Mouse (Mus musculus): ENCODE results near the gene Lrrc34. TPM values are rescaled to one million over a fixed set of nuclear protein-coding genes. Genes with fewer than 3 reads are reported as not detected.

Gene Lrrc34
- polyA plus RNA-seq, 1 experiment from 2014 or later = 0.68 TPM

- peaks cover 6 to 8% of the 10 kb centered on the region in 2 experiments for H3K4me1 ChIP-seq (ENCODE audit: control insufficient read depth in 2 of 2, insufficient read depth in 2 of 2, low read length in 2 of 2)
- peak overlapping the region; percentile 54 for H3K9ac ChIP-seq (ENCODE audit: low read length)
Measured at GRCm38 (mm10) chr3:30650062-30650841, 2.6 kb upstream of the Lrrc34 start.

DNA sequence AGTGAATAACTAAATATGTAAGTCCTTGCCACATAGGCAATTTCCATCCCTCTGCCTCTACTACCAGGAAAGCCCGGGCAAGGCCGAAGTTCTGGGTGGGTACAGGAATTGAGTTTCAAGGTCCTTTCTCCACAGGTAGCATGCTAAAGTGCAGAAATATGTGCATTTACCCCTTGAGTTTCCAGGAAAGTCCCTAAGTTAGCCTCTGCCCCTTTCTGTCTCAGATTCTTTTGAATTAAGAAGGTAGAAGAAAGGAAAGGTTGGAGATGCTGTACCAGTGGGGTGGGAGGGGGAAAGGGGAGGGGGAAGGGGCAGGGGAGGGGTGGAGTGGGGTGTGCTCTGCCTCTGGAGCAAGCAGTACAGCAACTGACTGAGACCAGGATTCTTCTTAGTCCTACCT lies 797 bp upstream of the Lrrc34 start:
- Histone ChIP-seq H3K9ac (ENCODE audit: low read length) (no peak overlapping the region), H3K27me3 (ENCODE audit: control insufficient read depth, insufficient read depth, low read length) (peaks cover 27% of the 10 kb centered on the region), H3K9me3 (ENCODE audit: control insufficient read depth, low read length) (no peaks in the 10 kb centered on the region), H3K4me1 (ENCODE audit: control insufficient read depth in 2 of 2, insufficient read depth in 2 of 2, low read length in 2 of 2) (peaks cover 6 to 8% of the 10 kb centered on the region in 2 experiments), H3K27ac (replicated peaks in 1 of 2; ENCODE audit: control insufficient read depth in 1 of 2, insufficient read depth in 1 of 2, low read depth in 2 of 2, low read length in 2 of 2) (no peak overlapping the region), H3K36me3 (ENCODE audit: control insufficient read depth, insufficient read depth, low read length) (no peaks in the 10 kb centered on the region), H3K4me2 (ENCODE audit: low read length) (no peak overlapping the region), H3K4me3 (ENCODE audit: control insufficient read depth in 1 of 2, insufficient read depth in 1 of 2, low read depth in 1 of 2, low read length in 2 of 2) (no peak overlapping the region)
- WGBS = 85% methylated on average over 2 of the region's 2 CpGs
- no peak for ATAC-seq (ENCODE audit: insufficient number of reproducible peaks, insufficient read depth, low FRiP score, low read depth)

More at GRCm38 (mm10) chr3:30650062-30650841, 2.6 kb upstream of the Lrrc34 start:
- no peaks in the 10 kb centered on the region for H3K36me3 ChIP-seq (ENCODE audit: control insufficient read depth, insufficient read depth, low read length)
- under 1% methylated on average over 41 of the region's 41 CpGs for WGBS
- H3K4me2 ChIP-seq (ENCODE audit: low read length) = peak overlapping the region; percentile 97
- ATAC-seq (ENCODE audit: insufficient number of reproducible peaks, insufficient read depth, low FRiP score, low read depth) = no peak
- no peak overlapping the region for H3K27ac ChIP-seq (replicated peaks in 1 of 2; ENCODE audit: control insufficient read depth in 1 of 2, insufficient read depth in 1 of 2, low read depth in 2 of 2, low read length in 2 of 2)
- peak overlapping the region; percentile 47 to 50 for H3K4me3 ChIP-seq (ENCODE audit: control insufficient read depth in 1 of 2, insufficient read depth in 1 of 2, low read depth in 1 of 2, low read length in 2 of 2)
- peaks cover 28% of the 10 kb centered on the region for H3K27me3 ChIP-seq (ENCODE audit: control insufficient read depth, insufficient read depth, low read length)
- H3K9me3 ChIP-seq (ENCODE audit: control insufficient read depth, low read length) = no peaks in the 10 kb centered on the region

DNA sequence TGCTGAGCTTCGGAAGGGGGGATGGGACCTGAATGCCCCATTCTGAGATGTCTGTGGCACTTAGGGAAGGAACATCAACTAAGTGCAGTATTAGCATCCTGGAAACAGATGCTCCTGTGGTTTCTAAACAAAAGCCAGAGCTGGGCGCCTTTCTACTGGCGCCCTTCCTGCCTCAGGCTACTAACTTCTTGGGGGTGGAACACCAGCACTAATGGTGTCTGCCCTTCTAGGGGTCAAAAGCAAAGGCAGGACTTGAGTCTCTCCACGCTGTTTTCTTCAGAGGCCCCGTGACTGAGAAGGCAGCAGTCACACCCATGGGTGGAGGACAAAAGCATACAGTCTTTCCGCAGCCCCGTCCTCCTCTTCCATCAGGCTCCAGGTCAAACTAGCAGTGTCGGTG lies 908 bp downstream of the Lrrc34 start:
- WGBS = 50% methylated on average over 8 of the region's 8 CpGs
- ATAC-seq (ENCODE audit: insufficient number of reproducible peaks, insufficient read depth, low FRiP score, low read depth) = no peak

GRCm38 (mm10) chr3:30644207-30644606 lies 3.5 kb downstream of the Lrrc34 start, which contains the start of gene Lrriq4:
TSS of gene Lrriq4 (plus strand) at chr3:30644507.
- H3K9me3 ChIP-seq (ENCODE audit: control insufficient read depth, low read length) = no peaks in the 10 kb centered on the region
- H3K4me2 ChIP-seq (ENCODE audit: low read length) = no peak within 1 kb of the TSS
- no peaks in the 10 kb centered on the region for H3K36me3 ChIP-seq (ENCODE audit: control insufficient read depth, insufficient read depth, low read length)
- no peak for ATAC-seq (ENCODE audit: insufficient number of reproducible peaks, insufficient read depth, low FRiP score, low read depth)
- H3K9ac ChIP-seq (ENCODE audit: low read length) = no peak within 1 kb of the TSS
- no peak within 1 kb of the TSS for H3K27ac ChIP-seq (replicated peaks in 1 of 2; ENCODE audit: control insufficient read depth in 1 of 2, insufficient read depth in 1 of 2, low read depth in 2 of 2, low read length in 2 of 2)
- peaks cover 1% of the 10 kb centered on the region for H3K27me3 ChIP-seq (ENCODE audit: control insufficient read depth, insufficient read depth, low read length)
- WGBS = 64% methylated on average over 2 of the region's 2 CpGs
- peaks cover 0 to 8% of the 10 kb centered on the region in 2 experiments; a peak in 2 of 4 replicates for H3K4me1 ChIP-seq (ENCODE audit: control insufficient read depth in 2 of 2, insufficient read depth in 2 of 2, low read length in 2 of 2)
- no peak within 1 kb of the TSS for H3K4me3 ChIP-seq (ENCODE audit: control insufficient read depth in 1 of 2, insufficient read depth in 1 of 2, low read depth in 1 of 2, low read length in 2 of 2)

More for the DNA sequence above, 908 bp downstream of the Lrrc34 start:
- Histone ChIP-seq H3K27me3 (ENCODE audit: control insufficient read depth, insufficient read depth, low read length) (peaks cover 22% of the 10 kb centered on the region), H3K4me3 (ENCODE audit: control insufficient read depth in 1 of 2, insufficient read depth in 1 of 2, low read depth in 1 of 2, low read length in 2 of 2) (no peak overlapping the region), H3K9ac (ENCODE audit: low read length) (no peak overlapping the region), H3K9me3 (ENCODE audit: control insufficient read depth, low read length) (no peaks in the 10 kb centered on the region), H3K4me1 (ENCODE audit: control insufficient read depth in 2 of 2, insufficient read depth in 2 of 2, low read length in 2 of 2) (peaks cover 6 to 13% of the 10 kb centered on the region in 2 experiments), H3K27ac (replicated peaks in 1 of 2; ENCODE audit: control insufficient read depth in 1 of 2, insufficient read depth in 1 of 2, low read depth in 2 of 2, low read length in 2 of 2) (no peak overlapping the region), H3K36me3 (ENCODE audit: control insufficient read depth, insufficient read depth, low read length) (no peaks in the 10 kb centered on the region), H3K4me2 (ENCODE audit: low read length) (no peak overlapping the region)

DNA sequence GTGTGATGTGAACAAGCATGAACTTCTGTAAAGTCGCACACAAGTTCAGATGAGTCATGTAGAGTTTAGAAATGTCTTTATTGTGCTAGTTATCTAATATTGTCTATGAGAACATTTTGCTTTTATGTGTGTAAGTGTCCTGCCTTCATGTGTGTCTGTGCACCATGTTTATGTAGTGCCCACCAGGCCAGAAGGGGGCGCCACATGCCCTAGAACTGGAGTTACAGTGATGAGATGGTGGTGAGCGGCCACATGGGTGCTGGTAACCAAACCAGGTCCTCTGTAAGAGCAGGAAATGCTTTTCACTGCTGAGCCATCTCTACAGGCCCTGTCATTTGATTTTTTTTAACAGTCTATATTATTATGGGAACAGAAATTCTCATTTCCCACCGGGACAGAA lies 12.0 kb downstream of the Lrrc34 start:
- 79% methylated on average over 4 of the region's 4 CpGs for WGBS
- H3K9ac ChIP-seq (ENCODE audit: low read length) = no peak overlapping the region

DNA sequence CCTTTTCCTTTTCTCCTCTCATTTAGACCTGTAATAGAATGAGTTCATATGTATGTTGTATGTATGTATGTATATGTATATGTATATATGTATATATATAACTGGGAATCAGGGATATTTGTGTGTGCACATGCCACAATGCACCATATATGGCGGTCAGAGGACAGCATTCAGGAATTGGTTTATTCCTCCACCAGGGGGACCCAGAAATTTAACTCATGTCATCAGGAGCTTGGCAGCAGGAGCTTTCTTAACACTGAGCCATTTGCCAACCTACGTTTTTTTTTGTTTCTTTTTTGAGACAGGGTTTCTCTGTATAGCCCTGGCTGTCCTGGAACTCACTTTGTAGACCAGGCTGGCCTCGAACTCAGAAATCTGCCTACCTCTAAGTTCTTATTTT lies 14.0 kb downstream of the Lrrc34 start:
- H3K4me1 ChIP-seq (ENCODE audit: control insufficient read depth in 2 of 2, insufficient read depth in 2 of 2, low read length in 2 of 2) = no peaks in the 10 kb centered on the region
- H3K4me2 ChIP-seq (ENCODE audit: low read length) = no peak overlapping the region
- no peaks in the 10 kb centered on the region for H3K27me3 ChIP-seq (ENCODE audit: control insufficient read depth, insufficient read depth, low read length)
- no peak overlapping the region for H3K27ac ChIP-seq (replicated peaks in 1 of 2; ENCODE audit: control insufficient read depth in 1 of 2, insufficient read depth in 1 of 2, low read depth in 2 of 2, low read length in 2 of 2)
- no peak for ATAC-seq (ENCODE audit: insufficient number of reproducible peaks, insufficient read depth, low FRiP score, low read depth)
- H3K4me3 ChIP-seq (ENCODE audit: control insufficient read depth in 1 of 2, insufficient read depth in 1 of 2, low read depth in 1 of 2, low read length in 2 of 2) = no peak overlapping the region
- no peaks in the 10 kb centered on the region for H3K36me3 ChIP-seq (ENCODE audit: control insufficient read depth, insufficient read depth, low read length)
- whole genome bisulfite sequencing = 55% methylated on average over 3 of the region's 3 CpGs
- H3K9ac ChIP-seq (ENCODE audit: low read length) = no peak overlapping the region
- no peaks in the 10 kb centered on the region; the same call in 1 of the 2 replicates for H3K9me3 ChIP-seq (ENCODE audit: control insufficient read depth, low read length)

More for the DNA sequence above, 12.0 kb downstream of the Lrrc34 start:
- Histone ChIP-seq H3K4me1 (ENCODE audit: control insufficient read depth in 2 of 2, insufficient read depth in 2 of 2, low read length in 2 of 2) (no peaks in the 10 kb centered on the region), H3K27ac (replicated peaks in 1 of 2; ENCODE audit: control insufficient read depth in 1 of 2, insufficient read depth in 1 of 2, low read depth in 2 of 2, low read length in 2 of 2) (no peak overlapping the region), H3K9me3 (ENCODE audit: control insufficient read depth, low read length) (no peaks in the 10 kb centered on the region; the same call in 1 of the 2 replicates), H3K4me3 (ENCODE audit: control insufficient read depth in 1 of 2, insufficient read depth in 1 of 2, low read depth in 1 of 2, low read length in 2 of 2) (no peak overlapping the region), H3K27me3 (ENCODE audit: control insufficient read depth, insufficient read depth, low read length) (no peaks in the 10 kb centered on the region), H3K36me3 (ENCODE audit: control insufficient read depth, insufficient read depth, low read length) (no peaks in the 10 kb centered on the region), H3K4me2 (ENCODE audit: low read length) (no peak overlapping the region)
- no peak for ATAC-seq (ENCODE audit: insufficient number of reproducible peaks, insufficient read depth, low FRiP score, low read depth)

DNA sequence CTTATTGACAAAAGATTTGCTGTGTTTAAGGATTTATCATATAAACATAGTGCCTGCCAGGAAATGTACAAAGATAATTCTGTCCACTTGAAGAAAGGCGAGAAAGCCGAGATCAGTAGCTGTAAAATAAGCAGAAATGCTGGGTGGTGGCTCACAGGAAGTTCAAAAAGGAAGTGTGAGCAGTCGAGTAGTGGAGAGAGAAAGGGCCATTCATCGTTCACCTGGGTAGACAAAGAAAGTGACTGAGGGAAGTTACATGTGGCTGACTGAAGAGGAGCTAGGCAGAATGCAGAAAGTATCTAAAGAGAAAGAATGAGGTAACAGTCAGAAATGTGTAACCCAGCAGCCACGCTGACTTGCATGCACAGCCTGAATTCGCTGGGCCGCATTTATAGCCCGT lies 27.5 kb downstream of the Lrrc34 start:
- H3K9ac ChIP-seq (ENCODE audit: low read length) = no peak overlapping the region
- no peak overlapping the region for H3K27ac ChIP-seq (replicated peaks in 1 of 2; ENCODE audit: control insufficient read depth in 1 of 2, insufficient read depth in 1 of 2, low read depth in 2 of 2, low read length in 2 of 2)
- H3K27me3 ChIP-seq (ENCODE audit: control insufficient read depth, insufficient read depth, low read length) = no peaks in the 10 kb centered on the region
- peaks cover 51% of the 10 kb centered on the region for H3K36me3 ChIP-seq (ENCODE audit: control insufficient read depth, insufficient read depth, low read length)
- no peak overlapping the region for H3K4me2 ChIP-seq (ENCODE audit: low read length)
- H3K9me3 ChIP-seq (ENCODE audit: control insufficient read depth, low read length) = no peaks in the 10 kb centered on the region
- ATAC-seq (ENCODE audit: insufficient number of reproducible peaks, insufficient read depth, low FRiP score, low read depth) = no peak
- WGBS = 78% methylated on average over 8 of the region's 8 CpGs
- no peaks in the 10 kb centered on the region for H3K4me1 ChIP-seq (ENCODE audit: control insufficient read depth in 2 of 2, insufficient read depth in 2 of 2, low read length in 2 of 2)
- H3K4me3 ChIP-seq (ENCODE audit: control insufficient read depth in 1 of 2, insufficient read depth in 1 of 2, low read depth in 1 of 2, low read length in 2 of 2) = no peak overlapping the region

Data from heart, embryonic 14.5 days (tissue).